19 mouse cellular contexts compared by ENCODE assay signal in genomic region chr3:34072726-34073125, GRCm38 (mm10).
"Had no signal": no experiment of that assay in that cellular context is flagged by ENCODE, and none has a peak within 500 bp of the region (broad histone marks: within the 10 kb centered on the region; RNA-seq: fewer than 3 reads in every experiment).

No protein-coding gene starts in this region.

- ATAC-seq: midbrain, embryonic 16.5 days had no signal

- H3K4me3 ChIP-seq: midbrain, embryonic 10.5 days; midbrain, embryonic 12.5 days; myocyte; neural tube, embryonic 13.5 days; neural tube, embryonic 15.5 days had no signal

- H3K9me3 ChIP-seq: midbrain, embryonic 10.5 days; midbrain, embryonic 12.5 days; neural tube, embryonic 13.5 days; neural tube, embryonic 15.5 days had no signal

- H3K27ac ChIP-seq: midbrain, embryonic 10.5 days; midbrain, embryonic 12.5 days; neural tube, embryonic 13.5 days; neural tube, embryonic 15.5 days had no signal

- H3K27me3 ChIP-seq: midbrain, embryonic 12.5 days; neural tube, embryonic 13.5 days; neural tube, embryonic 15.5 days had no signal

- DNase-seq: lung, adult 18-20 months; lung, embryonic 14.5 days; lung, postnatal 10 days; lung, postnatal 4 days; midbrain, embryonic 14.5 days; retina, postnatal 1 day; right cerebral cortex, adult 18-20 months; right cerebral cortex, postnatal 25 days; right cerebral cortex, postnatal 4 days; spleen, adult 18-20 months; thymus, adult 18-20 months; thymus, postnatal 14 days; thymus, postnatal 36 days had no signal

- H3K4me2 ChIP-seq: lung, embryonic 14.5 days; midbrain, embryonic 12.5 days; neural tube, embryonic 13.5 days; neural tube, embryonic 15.5 days had no signal

- H3K4me1 ChIP-seq: midbrain, embryonic 10.5 days; midbrain, embryonic 12.5 days; neural tube, embryonic 13.5 days; neural tube, embryonic 15.5 days had no signal

- H3K9ac ChIP-seq: lung, embryonic 14.5 days; midbrain, embryonic 12.5 days; neural tube, embryonic 13.5 days; neural tube, embryonic 15.5 days had no signal
